Mouse (Mus musculus) erythroblast, embryonic 14.5 days (primary cell): ENCODE results near the gene Cenpx. TPM values are rescaled to one million over a fixed set of nuclear protein-coding genes. Genes with fewer than 3 reads are reported as not detected.
"Not testable (repeated sequence)": the region's sequence is repeated elsewhere in the genome, so short reads cannot be mapped to it uniquely, and the experiment has no call there.

ENCODE experiments used
- H3K27me3 ChIP-seq: 2 replicates; pipeline ENCODE4 v1.6.1; 2012; ENCODE audit warnings: inconsistent platforms; ENCODE audit not compliant: control insufficient read depth
- H3K36me3 ChIP-seq: 2 replicates; pipeline ENCODE4 v1.6.1; 2012; ENCODE audit warnings: mild to moderate bottlenecking, inconsistent platforms; ENCODE audit not compliant: control insufficient read depth
- H3K4me1 ChIP-seq: 2 replicates; pipeline ENCODE4 v1.6.1; 2012; ENCODE audit warnings: inconsistent platforms; ENCODE audit not compliant: control insufficient read depth
- H3K4me3 ChIP-seq: replicated peaks from 2 replicates; pipeline ENCODE3; 2012; ENCODE audit warnings: moderate library complexity, mild to moderate bottlenecking, inconsistent platforms
- H3K9me3 ChIP-seq: 2 replicates; pipeline ENCODE4 v1.6.1; 2012; ENCODE audit warnings: low read length, inconsistent platforms, mixed read lengths; ENCODE audit not compliant: control insufficient read depth
- GATA1 ChIP-seq: IDR thresholded peaks from 2 replicates; pipeline ENCODE4 v1.6.1; 2012; ENCODE audit warnings: low read length, inconsistent platforms, mixed read lengths
- TAL1 ChIP-seq: IDR thresholded peaks from 3 replicates; pipeline ENCODE4 v1.6.1; 2012; ENCODE audit warnings: low read length, inconsistent platforms, mixed read lengths
- polyA plus RNA-seq: library from polyadenylated mRNA; stranded (reverse); fragments of >175 nt; gene quantifications from 2 replicates; pipeline ENCODE4 v1.2.3, GENCODE M21; 2012

Cenpx gene
- polyA plus RNA-seq, 1 experiment: 5.2 TPM

DNA sequence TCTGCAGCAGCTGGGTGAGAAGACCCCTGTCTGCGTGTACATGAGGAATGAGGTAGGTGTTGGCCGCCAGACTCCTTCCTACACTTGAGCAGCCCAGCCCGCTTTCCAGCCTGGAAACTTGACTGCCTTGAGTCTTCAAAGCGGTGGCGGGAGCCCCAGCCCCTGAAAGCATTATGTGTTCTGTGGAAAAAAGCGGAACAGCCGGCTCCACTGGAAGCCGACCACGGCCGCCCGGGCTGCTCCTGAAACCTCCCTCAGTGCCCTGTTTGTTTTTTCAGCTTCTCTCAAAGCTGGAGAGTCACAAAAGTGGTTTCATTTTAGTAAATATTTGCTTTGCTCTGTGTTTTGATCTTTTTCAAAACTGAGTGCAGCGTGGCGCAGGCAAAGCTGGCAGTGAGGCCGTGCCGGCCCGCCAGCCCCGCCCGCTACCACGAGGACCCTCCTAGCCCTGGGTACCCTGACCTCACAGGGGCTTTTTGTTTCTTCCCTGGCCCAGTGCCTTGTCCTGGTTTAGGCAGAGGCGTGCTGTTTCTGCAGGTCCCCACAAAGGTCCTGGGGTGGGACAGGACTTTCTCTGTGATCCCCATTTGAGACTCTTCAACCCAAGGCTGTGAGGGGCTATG is 26.8 kb downstream of the Cenpx start:
- H3K4me3 ChIP-seq: no peak overlapping the region
- H3K36me3 ChIP-seq: peaks cover 85% of the 10 kb centered on the region

DNA sequence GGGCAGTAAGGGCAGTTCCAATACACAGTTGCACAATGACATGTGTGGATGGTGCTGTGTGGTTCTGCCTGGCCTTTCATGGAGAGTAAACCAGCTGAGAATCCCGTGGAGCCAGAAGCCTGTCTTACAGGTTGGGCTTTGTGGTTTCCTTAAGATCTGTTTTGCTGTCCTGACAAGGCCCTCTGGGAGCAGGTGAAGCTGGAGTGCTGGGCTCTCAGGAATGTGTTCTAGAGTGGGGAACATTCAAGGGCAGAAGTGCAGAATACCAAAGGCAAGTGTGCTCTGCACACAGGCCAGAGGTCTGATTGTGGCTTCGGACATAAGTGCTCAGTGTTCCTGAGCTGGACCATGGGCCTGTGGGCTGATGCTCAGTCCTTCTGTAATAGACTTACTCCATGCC is 28.9 kb downstream of the Cenpx start:
- Histone ChIP-seq H3K9me3 (no peaks in the 10 kb centered on the region), H3K4me1 (no peaks in the 10 kb centered on the region), H3K4me3 (no peak overlapping the region), H3K27me3 (no peaks in the 10 kb centered on the region), H3K36me3 (peaks cover 89% of the 10 kb centered on the region)
- TF ChIP-seq GATA1 (no peak), TAL1 (no peak)

More for the DNA sequence above, 26.8 kb downstream of the Cenpx start:
- TF ChIP-seq TAL1 (no peak), GATA1 (no peak)
- H3K9me3 ChIP-seq: no peaks in the 10 kb centered on the region
- H3K4me1 ChIP-seq: no peaks in the 10 kb centered on the region
- no peaks in the 10 kb centered on the region for H3K27me3 ChIP-seq

DNA sequence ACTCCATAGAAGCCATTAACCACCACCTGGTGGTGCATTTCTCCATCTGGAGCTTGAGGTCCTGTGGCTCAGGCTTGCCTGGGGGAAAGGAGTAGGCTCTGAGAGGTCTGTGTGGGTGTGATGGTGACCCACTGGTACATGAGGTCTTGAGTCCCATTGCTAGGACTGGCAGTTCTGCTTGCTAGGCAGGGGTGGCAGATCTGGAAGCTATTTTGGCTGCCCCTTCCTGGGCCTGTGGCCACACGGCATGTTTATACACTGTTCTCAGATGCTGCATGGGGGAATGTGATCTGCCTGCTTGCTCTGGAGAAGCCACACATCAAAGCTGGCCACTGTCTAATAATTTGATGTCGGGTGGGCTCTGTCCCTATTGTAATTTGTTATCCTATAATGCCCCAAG is 29.5 kb downstream of the Cenpx start:
- no peaks in the 10 kb centered on the region for H3K4me1 ChIP-seq
- TF ChIP-seq TAL1 (no peak), GATA1 (no peak)

GRCm38 (mm10) chr11:120683536-120683935 is 30.0 kb downstream of the Cenpx start:
- H3K4me1 ChIP-seq: no peaks in the 10 kb centered on the region
- no peaks in the 10 kb centered on the region for H3K27me3 ChIP-seq
- TF ChIP-seq GATA1 (no peak), TAL1 (no peak)
- no peaks in the 10 kb centered on the region for H3K9me3 ChIP-seq
- H3K36me3 ChIP-seq: peaks cover 88% of the 10 kb centered on the region
- H3K4me3 ChIP-seq: no peak overlapping the region

More for the DNA sequence above, 29.5 kb downstream of the Cenpx start:
- no peak overlapping the region for H3K4me3 ChIP-seq
- peaks cover 89% of the 10 kb centered on the region for H3K36me3 ChIP-seq
- no peaks in the 10 kb centered on the region for H3K27me3 ChIP-seq
- H3K9me3 ChIP-seq: no peaks in the 10 kb centered on the region

GRCm38 (mm10) chr11:120682683-120683082 is 30.9 kb downstream of the Cenpx start:
- no peak for TF ChIP-seq GATA1
- no peak for TF ChIP-seq TAL1
- H3K27me3 ChIP-seq: no peaks in the 10 kb centered on the region
- no peak overlapping the region for H3K4me3 ChIP-seq
- H3K36me3 ChIP-seq: peaks cover 88% of the 10 kb centered on the region
- no peaks in the 10 kb centered on the region for H3K9me3 ChIP-seq
- no peaks in the 10 kb centered on the region; the same call in 1 of the 2 replicates for H3K4me1 ChIP-seq

DNA sequence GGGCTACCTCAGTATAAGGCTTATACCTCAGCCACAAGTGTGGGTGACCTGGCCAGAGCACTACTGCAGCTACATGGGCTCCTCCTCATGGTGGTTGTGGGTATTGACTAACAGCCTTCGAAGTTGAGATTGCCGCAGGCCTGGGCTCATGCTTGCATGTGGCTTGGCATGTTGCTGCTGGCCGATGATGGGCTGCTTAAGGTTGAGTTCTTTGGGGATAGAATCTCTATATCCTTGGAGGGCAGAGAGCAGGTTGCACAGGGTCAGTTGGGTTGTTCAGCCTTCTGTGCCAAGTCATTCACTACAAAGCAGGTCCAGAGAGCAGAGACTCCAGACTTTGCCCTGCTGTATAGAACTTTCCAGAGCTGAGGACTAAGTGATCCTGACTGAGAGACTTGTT is 33.6 kb downstream of the Cenpx start:
- Histone ChIP-seq H3K36me3 (peaks cover 83% of the 10 kb centered on the region), H3K4me1 (peaks cover 10% of the 10 kb centered on the region), H3K27me3 (no peaks in the 10 kb centered on the region), H3K4me3 (no peak overlapping the region), H3K9me3 (no peaks in the 10 kb centered on the region)
- TF ChIP-seq GATA1 (no peak), TAL1 (no peak)

DNA sequence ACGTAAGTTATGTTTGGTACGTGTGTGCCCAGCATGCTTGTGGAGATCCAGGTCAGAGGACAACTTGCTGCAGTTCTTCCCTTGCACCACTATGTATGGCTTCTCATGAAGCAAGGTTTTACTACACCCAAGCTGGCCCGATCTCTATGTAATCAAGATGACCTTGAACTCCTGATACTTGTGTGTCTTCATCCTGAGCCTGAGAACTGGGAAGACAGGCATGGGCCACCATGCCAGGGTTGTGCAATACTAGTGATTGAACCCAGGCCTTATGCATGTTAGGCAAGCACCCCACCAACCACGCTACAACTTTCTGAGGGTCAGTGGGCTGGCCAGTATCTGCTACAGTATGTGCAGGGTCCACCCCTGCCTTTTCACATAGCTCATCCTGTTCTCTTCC is 36.6 kb downstream of the Cenpx start:
- peaks cover 61% of the 10 kb centered on the region for H3K36me3 ChIP-seq
- no peaks in the 10 kb centered on the region for H3K27me3 ChIP-seq
- H3K4me1 ChIP-seq: peaks cover 34% of the 10 kb centered on the region
- TF ChIP-seq TAL1 (no peak), GATA1 (no peak)
- H3K9me3 ChIP-seq: no peaks in the 10 kb centered on the region
- H3K4me3 ChIP-seq: no peak overlapping the region

GRCm38 (mm10) chr11:120675875-120676274 is 37.7 kb downstream of the Cenpx start:
- H3K27me3 ChIP-seq, H3K9me3 ChIP-seq, H3K4me3 ChIP-seq: not testable (repeated sequence)
- peaks cover 35% of the 10 kb centered on the region for H3K4me1 ChIP-seq
- peaks cover 55% of the 10 kb centered on the region for H3K36me3 ChIP-seq

- Histone ChIP-seq H3K4me3 (peak overlapping the region; percentile 84), H3K27me3 (peaks cover 8% of the 10 kb centered on the region), H3K4me1 (peaks cover 35% of the 10 kb centered on the region), H3K9me3 (no peaks in the 10 kb centered on the region), H3K36me3 (peaks cover 34% of the 10 kb centered on the region)
- no peak for TF ChIP-seq TAL1
Measured at GRCm38 (mm10) chr11:120673594-120674122, 39.9 kb downstream of the Cenpx start.
